Mouse (Mus musculus): Measurements from ENCODE around the gene Fam126a. TPM values are rescaled to one million over a fixed set of nuclear protein-coding genes. Genes with fewer than 3 reads are reported as not detected.
"Not testable (repeated sequence)": the region's sequence is repeated elsewhere in the genome, so short reads cannot be mapped to it uniquely, and the experiment has no call there.

Fam126a gene
- total RNA-seq, 2 experiments from 2014 or later, result 14.9 to 19.6 TPM

GRCm38 (mm10) chr5:23887111-23887510, 143.4 kb downstream of the Fam126a start:
- no peak overlapping the region for H3K27ac ChIP-seq
- intact Hi-C loops (cut with DNase I), result no loop called here
- no peak for DNase-seq (ENCODE audit: extremely low spot score in 1 of 2, low spot score in 2 of 2)
- H3K4me3 ChIP-seq, result no peak overlapping the region
- TF ChIP-seq CTCF (IDR thresholded peaks at IDR 0.05), result no peak

DNA sequence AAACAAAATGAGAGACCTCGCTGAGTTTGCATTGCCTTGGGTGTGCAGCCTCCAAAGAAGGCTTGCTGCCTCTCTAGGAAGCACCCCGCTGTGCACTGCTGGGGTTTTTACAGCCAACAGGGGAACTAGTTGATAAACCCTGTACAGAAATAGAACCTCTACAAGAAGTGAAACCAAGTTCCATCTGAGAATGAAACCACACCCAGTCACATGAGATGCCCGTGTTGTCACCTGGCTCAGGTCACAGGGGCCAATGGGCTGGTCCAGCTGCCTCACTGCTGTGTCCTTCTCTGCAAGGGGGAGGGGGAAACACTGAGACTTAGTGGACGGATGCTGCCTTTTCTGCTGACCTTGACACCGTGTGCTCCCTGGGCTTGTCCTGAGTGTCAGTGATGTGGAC, 156.0 kb downstream of the Fam126a start:
- Histone ChIP-seq H3K4me3 (no peak overlapping the region), H3K27ac (no peak overlapping the region)
- no peak for TF ChIP-seq CTCF (IDR thresholded peaks at IDR 0.05)
- intact Hi-C loops (cut with DNase I), result no loop called here
- DNase-seq (ENCODE audit: extremely low spot score in 1 of 2, low spot score in 2 of 2), result no peak

DNA sequence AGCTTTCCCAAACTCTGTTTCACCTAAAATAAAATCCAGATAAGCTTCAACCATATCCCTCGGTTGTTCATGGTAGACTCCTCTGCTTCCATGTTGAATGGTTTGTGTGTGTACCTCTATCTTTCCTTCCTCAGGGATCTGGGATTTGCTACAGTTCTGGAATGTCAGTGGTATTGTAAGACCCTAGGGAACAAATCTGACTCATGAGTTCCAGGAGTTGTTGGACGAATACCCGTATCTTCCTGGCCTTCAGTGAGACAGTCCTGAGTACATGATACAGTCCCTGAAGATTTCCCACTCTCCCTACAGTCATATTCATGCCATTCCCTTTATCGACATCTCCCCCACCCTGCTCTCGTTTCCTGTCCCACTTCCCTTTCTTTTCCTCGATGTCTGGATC, 157.9 kb downstream of the Fam126a start:
- no peak for TF ChIP-seq CTCF (IDR thresholded peaks at IDR 0.05)
- H3K27ac ChIP-seq, result no peak overlapping the region
- intact Hi-C loops (cut with DNase I), result no loop called here
- H3K4me3 ChIP-seq, result no peak overlapping the region
- DNase-seq (ENCODE audit: extremely low spot score in 1 of 2, low spot score in 2 of 2), result no peak

- H3K27ac ChIP-seq; H3K4me3 ChIP-seq; intact Hi-C loops (cut with DNase I); DNase-seq (ENCODE audit: extremely low spot score in 1 of 2, low spot score in 2 of 2): not testable (repeated sequence)
These were observed 159.2 kb downstream of the Fam126a start for GRCm38 (mm10) chr5:23871323-23871722.

DNA sequence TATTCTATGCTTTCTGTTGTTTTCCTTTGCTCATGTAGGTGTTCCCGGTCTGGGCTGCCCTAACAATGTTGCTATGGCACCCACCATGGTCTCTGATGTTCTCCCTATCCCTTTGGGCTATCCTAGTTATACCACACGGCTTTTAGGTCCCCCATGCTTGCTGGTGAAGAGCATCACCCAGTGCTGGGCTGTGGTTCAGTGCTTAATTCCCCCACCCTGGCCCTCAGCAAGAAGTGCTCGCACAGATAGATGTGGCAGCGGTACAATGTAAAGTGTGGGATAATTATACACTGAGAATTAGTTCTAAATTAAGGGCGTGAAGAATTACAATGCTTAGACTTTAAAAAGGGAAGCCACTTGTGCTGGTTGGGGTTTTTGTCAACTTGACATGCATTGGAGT, 164.5 kb downstream of the Fam126a start:
- H3K4me3 ChIP-seq, result no peak overlapping the region
- intact Hi-C loops (cut with DNase I), result no loop called here
- no peak for TF ChIP-seq CTCF (IDR thresholded peaks at IDR 0.05)
- DNase-seq (ENCODE audit: extremely low spot score in 1 of 2, low spot score in 2 of 2), result no peak
- no peak overlapping the region for H3K27ac ChIP-seq

Other genes starting within 250 kb of the Fam126a start
- gene Pus7, start 247.0 kb downstream of the Fam126a start, total RNA-seq (2021), result 10 to 100 TPM; 16.2 to 17.8 TPM
- gene Rint1, start 243.0 kb downstream of the Fam126a start, total RNA-seq (2021), result 10 to 100 TPM; 21.8 to 25.5 TPM
- gene Tomm7, start 186.5 kb downstream of the Fam126a start, total RNA-seq (2021), result 10 to 100 TPM; 81.1 to 82.1 TPM
- gene Klhl7, start 69.9 kb upstream of the Fam126a start, total RNA-seq (2021), result 10 to 100 TPM; 88.2 TPM
- 10 to 100 TPM; 10.6 to 12.6 TPM for gene Nupl2, start 134.3 kb upstream of the Fam126a start, total RNA-seq (2021)